Mouse (Mus musculus) cerebral cortex, adult 2 months (tissue): ENCODE results near the gene Cdh13.

ENCODE experiments used
- WGBS: fragments of 180-500 bp; shearing (Covaris S2); methylation state at CpG from one replicate; pipeline ENCODE4 v1.1.7; 2018; 5-methylcytosine and 5-hydroxymethylcytosine counted together

The Cdh13 gene

DNA sequence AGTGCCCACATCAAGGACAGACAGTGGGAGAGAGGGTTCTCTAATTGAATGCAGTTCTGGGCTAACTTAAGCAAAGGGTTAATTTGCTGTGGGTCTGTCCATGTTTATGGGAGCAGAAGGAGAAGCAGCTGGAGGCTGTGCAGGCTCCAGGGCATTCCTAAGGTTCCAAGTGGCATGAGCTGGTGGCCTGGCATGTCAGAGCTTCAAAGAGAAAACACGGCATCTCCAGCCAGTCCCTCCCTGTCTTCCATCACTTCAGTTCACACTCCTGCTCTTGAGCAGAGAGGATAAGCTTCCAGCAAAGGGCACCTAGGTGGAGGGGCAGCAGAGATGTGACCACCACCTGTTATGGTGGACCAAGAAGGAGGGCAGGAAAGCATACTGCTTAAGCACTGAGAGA lies 962.1 kb downstream of the Cdh13 start:
- WGBS, result 92% methylated on average over 1 of the region's 1 CpGs

DNA sequence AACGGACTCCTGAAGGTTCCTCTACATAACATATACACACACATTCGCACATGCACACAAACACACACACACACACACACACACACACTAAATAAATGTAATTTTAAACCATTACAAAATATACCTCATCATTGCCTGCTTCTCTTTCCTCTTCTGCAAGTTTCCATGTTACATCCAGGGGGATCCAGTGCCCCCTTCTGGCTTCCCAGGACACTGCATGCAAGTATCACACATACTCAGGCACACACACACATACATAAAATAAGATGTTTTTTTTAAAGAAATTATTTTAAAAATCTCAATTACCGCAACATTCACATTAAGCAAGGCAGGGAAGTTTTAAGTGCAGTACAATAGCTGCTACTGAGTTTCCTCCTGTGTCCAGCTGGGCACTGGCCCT lies 970.8 kb downstream of the Cdh13 start:
- whole genome bisulfite sequencing, result 95% methylated on average over 3 of the region's 3 CpGs

DNA sequence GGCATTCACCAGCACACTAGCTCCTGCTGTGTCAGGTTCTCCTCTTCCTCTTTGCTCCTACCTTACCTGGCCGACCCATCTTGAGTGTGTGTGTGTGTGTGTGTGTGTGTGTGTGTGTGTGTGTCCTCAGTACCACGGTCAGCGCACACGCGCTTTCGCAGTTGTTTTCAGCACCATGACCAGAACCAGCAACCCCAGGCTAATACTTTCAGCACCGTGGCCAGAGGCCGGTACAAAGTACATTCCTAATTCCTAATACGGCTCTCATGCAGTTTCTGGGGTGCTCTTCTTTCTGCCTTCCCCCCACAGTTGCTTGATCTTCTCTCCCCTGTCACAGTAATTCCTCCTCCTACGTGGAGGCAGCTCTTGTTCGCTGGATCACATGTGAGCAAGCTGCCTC lies 975.1 kb downstream of the Cdh13 start:
- 60% methylated on average over 11 of the region's 11 CpGs for WGBS

DNA sequence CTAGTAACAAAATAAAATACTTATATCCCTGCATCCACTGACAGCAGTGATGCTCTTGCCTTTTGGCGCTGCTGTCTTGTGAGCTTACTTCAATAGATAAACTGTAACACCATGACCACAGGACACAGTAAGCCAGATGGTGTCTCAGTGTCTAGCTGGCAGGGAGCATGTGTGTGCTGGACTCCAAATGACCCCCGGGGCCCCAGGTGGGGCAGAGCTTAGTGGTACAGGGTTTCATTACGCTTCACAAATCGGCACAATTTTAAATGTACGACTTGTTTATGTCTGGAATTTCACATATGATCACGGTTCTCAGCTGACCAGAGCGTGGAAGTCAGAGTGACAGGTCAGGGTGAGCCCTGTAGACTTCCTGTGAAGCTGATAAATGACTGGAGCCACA lies 980.2 kb downstream of the Cdh13 start:
- WGBS, result 87% methylated on average over 7 of the region's 7 CpGs

DNA sequence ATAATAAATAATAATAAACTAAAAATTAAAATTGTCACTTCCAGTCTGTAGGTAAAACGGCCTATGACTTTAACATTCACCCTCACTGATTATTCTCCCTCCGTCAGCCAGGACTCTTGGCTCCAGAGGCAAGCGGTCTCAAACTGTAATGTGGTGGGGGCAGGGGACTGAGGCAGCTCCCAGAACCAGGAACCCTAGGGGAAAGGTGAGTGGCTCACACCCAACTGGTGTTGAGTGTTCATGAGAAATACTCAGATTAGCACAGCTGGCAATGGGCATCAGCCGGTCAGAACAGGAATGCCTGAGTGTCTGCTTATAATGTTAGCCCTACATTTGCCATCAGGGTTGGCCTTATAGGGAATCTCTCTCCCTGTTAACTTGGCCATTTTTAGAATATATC lies 982.8 kb downstream of the Cdh13 start:
- WGBS, result 96% methylated on average over 4 of the region's 4 CpGs

DNA sequence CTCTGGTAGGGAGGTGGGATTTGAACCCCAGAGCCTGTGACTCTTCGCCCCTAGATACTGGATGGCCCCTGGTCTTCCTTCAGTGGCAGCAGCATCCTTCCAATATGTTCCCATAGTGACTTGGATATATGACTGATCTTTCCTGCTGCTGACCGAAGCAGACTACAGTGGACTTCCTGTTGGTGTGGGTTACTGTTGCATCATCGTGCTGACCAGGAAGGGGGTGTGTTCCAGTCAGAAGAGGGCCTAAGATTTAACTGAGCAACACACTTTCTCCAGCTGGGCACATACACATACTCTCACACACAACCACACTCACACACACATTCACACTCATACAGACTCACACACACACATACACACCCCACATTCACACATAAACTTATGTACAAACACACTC lies 986.0 kb downstream of the Cdh13 start:
- WGBS, result 79% methylated on average over 3 of the region's 3 CpGs

DNA sequence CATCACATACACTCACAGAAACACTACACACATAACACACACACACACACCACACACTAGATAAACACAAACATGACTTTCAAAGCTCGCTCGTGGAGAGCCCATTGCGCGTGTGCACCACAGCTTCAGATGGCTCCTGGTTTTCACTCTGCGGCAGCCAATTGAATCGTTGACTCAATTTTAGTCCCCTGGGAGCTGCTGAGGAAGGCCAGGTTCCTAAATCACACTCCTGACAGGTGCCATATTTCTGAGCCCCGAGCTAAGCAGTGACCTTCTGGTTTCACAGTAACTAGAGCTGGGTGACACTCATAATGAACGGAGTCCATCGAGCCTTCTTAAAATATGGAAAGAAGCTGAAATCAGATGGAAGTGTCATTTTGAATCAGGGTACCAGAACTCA lies 986.8 kb downstream of the Cdh13 start:
- 88% methylated on average over 9 of the region's 9 CpGs for WGBS

DNA sequence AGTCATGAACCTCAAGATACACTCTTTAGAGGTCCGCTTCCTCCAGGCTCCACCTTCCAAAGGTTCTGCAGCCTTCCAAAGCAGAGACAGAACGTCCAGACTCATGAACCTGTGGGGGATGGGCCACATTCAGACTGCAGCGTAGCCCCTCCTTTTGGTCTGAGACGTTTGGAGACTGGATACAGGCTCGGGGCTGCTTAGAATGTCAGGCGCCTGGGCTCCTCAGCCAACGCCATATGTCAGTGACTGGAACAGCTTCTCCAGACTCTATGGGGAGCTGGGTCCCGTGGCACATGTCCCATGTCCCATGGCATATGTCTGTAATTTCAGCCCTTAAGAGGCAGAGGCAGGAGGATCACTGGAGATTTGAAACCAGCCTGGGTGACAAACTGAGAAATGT lies 989.4 kb downstream of the Cdh13 start:
- WGBS, result 73% methylated on average over 8 of the region's 8 CpGs

DNA sequence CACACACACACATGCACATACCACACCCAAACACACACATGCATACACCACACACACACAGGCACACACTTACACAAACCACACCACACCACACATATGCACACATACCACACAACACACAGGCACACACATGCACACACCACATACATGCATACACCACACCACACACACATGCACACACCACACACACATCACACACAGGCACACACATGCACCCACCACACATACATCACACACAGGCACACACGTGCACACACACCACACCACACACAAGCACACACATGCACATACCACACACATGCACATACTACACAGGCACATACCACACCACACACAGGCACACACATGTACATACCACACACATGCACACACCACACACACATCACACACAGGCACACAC lies 991.9 kb downstream of the Cdh13 start:
- 91% methylated on average over 1 of the region's 1 CpGs for whole genome bisulfite sequencing

DNA sequence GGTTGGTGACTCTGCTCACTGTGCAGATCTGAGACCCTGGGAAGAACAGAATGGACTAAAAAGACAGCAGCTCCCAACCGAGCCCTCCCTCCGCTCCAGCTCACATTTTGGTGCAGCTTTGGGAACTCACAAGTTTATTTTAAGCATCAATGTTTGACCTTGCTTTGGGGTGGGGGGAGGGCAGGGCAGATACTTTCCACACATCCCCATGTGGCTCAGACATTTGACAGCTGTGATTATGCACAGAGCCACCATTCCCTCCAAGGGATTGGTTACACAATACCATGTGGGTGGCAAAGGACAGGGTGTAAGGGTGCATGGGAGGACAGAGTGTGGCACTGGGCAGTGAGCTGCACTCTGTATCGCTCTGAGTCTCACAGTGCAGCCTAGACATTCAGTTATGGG lies 993.5 kb downstream of the Cdh13 start:
- 56% methylated on average over 3 of the region's 3 CpGs for WGBS

DNA sequence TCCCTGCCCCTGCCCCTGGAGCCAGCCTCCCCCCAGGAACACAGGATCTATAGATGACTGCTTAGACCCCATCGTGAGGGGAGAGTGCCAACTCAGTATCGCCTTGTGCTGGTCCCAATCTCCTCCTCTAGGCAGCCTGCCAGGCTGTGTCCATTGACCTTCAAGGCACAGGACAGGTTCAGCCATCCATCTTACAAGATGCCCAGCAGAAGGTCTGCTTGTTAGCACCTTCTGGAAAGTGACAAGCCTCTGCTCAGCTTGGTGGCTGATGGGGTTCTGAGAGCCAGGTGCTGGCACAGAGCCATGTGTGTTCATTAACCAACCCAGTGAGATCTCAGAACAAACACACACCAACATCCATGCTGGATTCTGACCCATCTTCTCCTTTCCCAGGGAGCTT lies 998.2 kb downstream of the Cdh13 start:
- 54% methylated on average over 2 of the region's 2 CpGs for WGBS

DNA sequence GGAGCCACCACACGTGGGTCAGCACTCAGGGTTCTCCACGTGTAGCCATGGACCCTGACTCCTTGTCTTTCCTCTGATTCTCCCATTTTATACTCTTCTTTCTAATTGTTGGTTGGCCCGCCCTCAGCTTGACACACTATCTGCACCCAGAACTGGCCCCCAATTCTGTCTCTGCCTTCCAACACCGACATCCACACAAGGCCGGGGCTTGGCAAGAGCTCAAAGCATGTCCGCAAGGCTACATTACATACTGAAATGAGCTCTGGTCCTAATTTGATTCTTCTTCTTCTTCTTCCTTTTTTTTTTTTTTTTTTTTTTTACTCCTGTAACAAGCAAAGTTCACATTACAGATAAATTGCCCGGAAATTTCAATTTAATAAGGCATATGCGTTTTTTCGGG lies 1001.0 kb downstream of the Cdh13 start:
- WGBS, result 63% methylated on average over 9 of the region's 9 CpGs

DNA sequence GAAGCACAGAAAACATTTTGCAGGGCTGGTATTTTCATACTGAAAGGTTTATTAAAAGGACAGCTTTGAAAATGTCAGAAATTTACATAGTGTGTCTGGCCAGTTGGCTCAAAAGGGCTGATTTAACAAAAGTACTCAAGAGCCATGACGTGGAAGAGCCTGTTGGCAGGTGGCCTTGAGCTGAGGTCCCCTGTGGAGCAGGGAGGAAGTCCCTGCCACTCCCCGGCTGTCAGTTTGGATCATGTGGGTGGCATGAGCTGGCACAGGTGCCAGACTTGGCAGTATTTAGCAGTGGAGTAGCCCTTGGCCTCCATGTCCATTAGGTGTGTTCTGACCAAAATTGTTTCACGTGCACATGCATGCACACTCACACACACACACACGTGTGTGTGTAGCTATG lies 1001.4 kb downstream of the Cdh13 start:
- WGBS, result 56% methylated on average over 4 of the region's 4 CpGs

DNA sequence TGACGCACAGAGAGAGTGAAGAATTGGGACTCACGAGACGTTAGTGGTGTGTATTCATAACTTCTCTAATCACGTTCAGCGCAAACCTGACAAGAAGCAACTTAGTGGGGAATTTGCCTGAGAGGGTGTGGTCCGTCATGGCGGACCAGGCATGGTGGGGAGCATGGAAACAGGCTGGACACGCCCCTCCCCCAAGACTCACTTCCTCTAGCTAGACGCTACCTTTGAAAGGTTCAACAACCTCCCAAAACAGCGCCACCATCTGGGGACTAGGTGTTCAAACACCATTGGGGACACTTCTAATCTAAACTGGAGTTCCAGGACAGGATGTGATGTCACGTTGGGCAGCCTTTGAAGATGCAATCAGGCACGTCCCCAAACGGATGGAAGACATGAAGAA lies 1011.9 kb downstream of the Cdh13 start:
- 76% methylated on average over 13 of the region's 13 CpGs for WGBS

DNA sequence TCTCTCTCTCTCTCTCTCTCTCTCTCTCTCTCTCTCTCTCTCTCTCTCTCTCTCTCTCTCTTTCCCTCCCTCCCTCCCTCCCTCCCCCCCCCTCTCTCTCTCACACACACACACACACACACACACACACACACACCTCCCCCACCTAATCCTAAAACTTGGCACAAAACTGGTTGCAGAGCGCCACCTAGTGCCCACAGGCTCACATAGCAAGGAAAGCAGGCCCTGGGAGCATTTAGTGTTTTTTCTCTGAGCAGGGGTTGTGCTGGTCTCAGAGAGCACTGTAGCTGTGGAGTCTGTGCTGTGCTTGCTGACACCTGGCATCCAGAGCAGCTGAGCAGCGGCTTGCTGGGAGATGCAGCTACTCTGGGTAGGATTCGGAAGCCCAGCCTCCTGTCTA lies 1014.2 kb downstream of the Cdh13 start:
- 38% methylated on average over 3 of the region's 3 CpGs for WGBS

DNA sequence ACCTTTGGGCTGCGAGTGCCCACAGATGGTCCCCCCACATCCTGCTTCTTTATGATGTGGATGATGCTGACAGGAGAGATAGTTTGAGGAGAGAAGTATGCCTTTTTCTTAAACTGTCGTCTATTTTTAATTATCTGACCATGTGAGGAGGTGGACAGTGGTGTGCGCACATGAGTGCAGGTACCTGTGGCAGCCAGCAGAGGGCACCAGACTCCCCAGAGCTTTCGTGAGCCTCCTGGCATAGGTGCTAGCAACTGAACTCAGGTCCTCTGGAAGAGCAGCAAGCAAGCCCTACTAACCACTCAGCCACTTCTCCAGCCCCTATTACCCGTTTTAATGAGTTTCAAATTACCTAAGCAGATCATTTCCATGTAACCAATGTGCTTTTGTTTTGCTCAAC lies 1016.8 kb downstream of the Cdh13 start:
- 88% methylated on average over 5 of the region's 5 CpGs for WGBS

DNA sequence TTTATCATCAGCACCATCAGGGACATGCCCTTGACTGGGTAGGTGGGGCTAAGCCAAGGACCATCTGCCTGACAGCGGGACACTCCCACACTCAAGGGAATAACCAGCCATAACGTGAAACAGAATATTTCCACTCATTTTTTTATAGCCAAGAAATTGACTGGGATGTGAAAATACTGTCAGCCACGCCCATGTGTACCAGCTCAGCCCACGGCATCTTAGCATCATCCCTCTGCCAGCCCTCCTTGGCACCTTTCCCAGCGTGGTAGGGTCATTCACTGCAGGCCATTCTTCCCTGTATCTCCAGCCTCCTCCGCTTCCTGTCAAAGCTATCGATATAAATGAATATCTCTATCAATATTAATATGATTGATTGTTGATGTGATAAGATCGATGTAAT lies 1020.7 kb downstream of the Cdh13 start:
- 65% methylated on average over 8 of the region's 8 CpGs for WGBS

DNA sequence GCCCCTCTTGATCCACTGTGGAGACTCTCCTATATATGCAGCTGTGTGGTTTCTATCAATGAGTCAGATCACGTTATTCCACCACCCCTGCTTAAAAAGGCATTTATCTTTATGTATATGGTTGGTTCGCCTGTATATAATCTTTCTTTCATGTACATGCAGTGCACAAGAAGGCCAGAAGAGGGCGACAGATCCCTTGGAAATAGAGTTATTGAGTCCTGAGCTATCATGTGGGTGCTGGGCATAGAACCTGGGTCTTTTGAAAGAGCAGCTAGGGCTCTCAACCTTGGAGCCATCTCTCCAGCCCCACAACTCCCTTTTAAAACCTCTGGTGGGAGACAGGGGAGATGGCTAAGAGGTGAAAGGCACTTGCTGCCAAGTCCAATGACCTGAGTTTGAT lies 1027.9 kb downstream of the Cdh13 start:
- WGBS, result 39% methylated on average over 3 of the region's 3 CpGs

DNA sequence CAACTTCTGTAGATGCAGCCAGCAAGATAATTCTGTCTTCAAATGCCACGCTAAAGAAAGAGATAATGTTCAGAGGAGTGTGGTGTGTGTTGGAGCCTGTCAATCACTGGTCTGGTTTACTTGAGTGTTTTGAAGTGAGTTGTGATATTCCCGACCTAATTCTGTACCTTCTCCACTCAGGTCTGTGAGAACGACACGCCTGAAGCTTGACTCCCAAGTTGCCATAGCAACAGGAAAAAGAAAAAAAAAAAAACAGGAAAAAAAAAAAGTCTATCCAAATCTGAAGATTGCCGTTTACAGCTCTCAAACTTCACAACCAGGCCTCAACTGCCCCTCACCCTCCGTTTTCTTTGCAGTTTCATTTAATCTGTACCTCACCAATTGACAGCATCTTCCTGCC lies 1039.7 kb downstream of the Cdh13 start:
- 40% methylated on average over 6 of the region's 6 CpGs for WGBS

DNA sequence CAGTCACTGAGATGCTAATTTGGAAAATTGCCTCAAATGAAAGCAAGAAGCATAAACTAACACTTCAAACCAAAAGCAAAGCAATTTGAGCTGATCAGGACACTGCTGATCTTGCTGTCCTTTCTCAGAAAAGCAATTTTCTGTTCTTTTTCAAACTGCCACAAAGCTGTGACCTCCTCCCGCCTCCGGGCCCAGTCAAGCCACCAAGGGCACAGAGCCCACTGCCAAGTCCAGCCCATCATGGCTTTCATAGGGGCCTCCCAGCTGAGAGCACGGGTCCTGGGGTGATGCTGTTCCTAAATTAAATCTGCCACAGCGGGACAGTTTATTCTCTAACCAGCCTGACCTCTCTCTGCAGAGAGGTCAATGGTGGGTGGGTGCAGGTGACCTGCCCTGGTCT lies 1056.0 kb downstream of the Cdh13 start:
- WGBS, result 75% methylated on average over 4 of the region's 4 CpGs

DNA sequence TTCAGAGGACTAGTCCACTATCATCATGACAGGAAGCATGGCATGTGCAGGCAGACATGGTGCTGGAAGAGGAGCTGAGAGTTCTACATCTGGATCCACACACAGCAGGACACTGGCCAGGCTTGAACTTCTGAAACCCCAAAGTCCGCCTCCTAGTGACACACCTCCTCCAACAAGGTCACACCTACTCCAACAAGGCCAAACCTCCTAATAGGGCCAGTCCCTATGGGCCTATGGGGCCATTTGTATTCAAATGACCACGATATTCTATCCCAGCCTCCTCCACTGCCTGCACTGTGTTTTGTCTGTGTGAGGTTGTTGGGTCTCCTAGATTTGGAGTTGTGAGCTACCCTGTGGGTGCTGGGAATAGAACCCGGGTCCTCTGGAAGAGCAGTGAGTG lies 1060.1 kb downstream of the Cdh13 start:
- 86% methylated on average over 3 of the region's 3 CpGs for WGBS

DNA sequence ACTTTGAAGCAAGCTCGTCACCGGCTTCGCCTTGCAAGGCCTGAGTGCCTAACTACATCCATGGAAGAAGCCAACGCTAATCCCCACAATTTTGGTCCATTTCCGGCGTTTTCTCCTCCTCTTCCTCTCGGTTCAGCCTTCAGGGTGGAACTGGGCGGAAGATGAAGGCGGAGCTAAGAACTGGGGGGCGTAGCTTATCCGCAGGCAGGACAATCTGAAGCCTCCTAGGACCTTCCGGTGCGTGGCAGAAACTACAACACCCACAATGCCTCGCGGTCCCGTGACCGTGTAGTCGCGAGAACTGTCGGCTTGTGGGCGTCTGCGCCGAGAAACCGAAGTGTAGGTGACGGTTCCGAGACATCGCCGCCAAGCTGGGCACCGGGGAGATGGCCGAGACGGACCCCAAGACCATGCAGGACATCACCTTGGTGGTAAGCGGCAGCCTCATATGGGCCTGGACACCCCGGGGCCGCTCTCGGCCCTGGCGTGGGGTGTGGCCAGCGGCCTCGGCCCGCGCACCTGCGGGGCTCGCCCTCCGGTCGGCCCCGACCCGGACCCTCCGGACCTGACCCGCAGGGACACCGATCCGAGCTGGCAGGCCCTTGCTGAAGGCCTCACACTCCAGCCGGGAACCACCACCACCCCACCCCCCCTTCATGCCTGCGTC lies 1060.8 kb downstream of the Cdh13 start, which contains the start of gene Hsbp1:
Hsbp1 (plus strand) TSS at position 299 of the 667 bp plus-strand sequence.
- 1% methylated on average over 52 of the region's 52 CpGs for whole genome bisulfite sequencing

DNA sequence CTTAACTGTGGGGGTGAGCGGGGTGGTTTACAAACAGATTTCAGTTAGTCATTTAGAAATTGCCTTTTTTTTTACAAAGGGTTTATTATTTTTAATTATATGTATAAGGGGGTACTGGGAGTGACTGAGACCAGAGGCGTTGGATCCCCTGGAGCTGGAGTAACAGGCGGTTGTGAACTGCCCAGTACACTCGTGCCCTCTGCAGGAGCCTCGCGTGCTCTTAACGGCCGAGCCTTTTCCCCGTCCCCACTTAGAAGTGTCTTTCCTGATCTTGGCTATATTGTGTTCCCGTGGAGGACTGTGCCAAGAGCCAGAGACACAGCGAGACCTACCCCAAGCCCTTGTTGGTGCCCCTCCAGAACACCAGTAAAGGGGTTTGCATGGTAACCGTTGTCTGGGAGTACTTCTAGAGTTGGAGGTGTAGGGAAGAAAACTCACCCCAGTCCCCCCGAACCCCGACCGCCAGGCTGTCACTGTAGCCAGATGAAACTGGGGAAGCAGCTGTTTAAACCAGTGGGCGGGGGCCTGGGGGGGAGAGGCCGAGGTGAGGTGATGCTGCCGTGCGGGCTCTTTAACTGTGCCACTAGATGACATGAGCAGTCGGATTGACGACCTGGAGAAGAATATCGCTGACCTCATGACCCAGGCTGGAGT lies 1061.6 kb downstream of the Cdh13 start:
- WGBS, result 41% methylated on average over 22 of the region's 22 CpGs

DNA sequence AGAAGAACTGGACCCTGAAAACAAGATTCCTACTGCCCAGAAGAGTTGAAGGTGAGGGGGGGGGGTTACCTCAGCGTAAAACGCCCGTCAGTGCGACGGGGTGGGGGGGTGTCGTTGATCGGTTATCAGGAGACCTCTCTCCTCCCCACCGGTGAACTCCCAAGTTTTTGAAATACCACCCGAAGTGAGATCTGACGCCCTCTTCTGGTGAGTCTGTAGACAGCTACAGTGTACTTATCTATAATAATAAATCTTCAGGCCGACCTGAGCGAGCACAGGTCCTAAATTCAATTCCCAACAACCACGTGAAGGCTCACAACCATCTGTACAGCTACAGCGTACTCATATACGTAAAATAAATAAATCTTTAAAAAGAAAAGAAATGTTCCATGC lies 1062.1 kb downstream of the Cdh13 start:
- WGBS, result 83% methylated on average over 15 of the region's 15 CpGs
